9 mouse cellular contexts compared by ENCODE assay signal in genomic region chr9:122729500-122729899, GRCm38 (mm10). TPM values are rescaled to one million over a fixed set of nuclear protein-coding genes. Genes with fewer than 3 reads are reported as not detected.
DNase-seq lines count a peak whose midpoint lies in the region; ATAC-seq lines count a peak whose summit lies in the region.
"Had no signal": no experiment of that assay in that cellular context is flagged by ENCODE, and none has a peak within 500 bp of the region (broad histone marks: within the 10 kb centered on the region; RNA-seq: fewer than 3 reads in every experiment).

No protein-coding gene starts in this region.

- no peaks in the 10 kb centered on the region for H3K4me1 ChIP-seq in forebrain, embryonic 12.5 days
- H3K4me1 ChIP-seq in neural tube, embryonic 11.5 days (ENCODE audit: control insufficient read depth, insufficient read depth, low read length), result no peaks in the 10 kb centered on the region

- intact Hi-C loops in left cerebral cortex, postnatal 14 days (cut with DNase I), result loop anchor here (5.0 kb wide), 2 partner anchors 307 to 482 kb away; no protein-coding TSS in a partner anchor

- ATAC-seq in forebrain, embryonic 12.5 days (ENCODE audit: low FRiP score), result peak; percentile 44; the same call in 1 of the 2 replicates
- no peak for ATAC-seq in neural tube, embryonic 11.5 days (ENCODE audit: insufficient read depth, low FRiP score, low TSS enrichment)

- no peak overlapping the region for H3K9ac ChIP-seq in forebrain, embryonic 12.5 days
- no peak overlapping the region for H3K9ac ChIP-seq in neural tube, embryonic 11.5 days (ENCODE audit: low read length)

- H3K36me3 ChIP-seq in forebrain, embryonic 12.5 days (replicated peaks), result no peaks in the 10 kb centered on the region
- H3K36me3 ChIP-seq in neural tube, embryonic 11.5 days (ENCODE audit: control insufficient read depth, insufficient read depth, low read length), result no peaks in the 10 kb centered on the region

- no peak overlapping the region for H3K27ac ChIP-seq in forebrain, embryonic 12.5 days
- H3K27ac ChIP-seq in neural tube, embryonic 11.5 days (ENCODE audit: low read depth, low read length), result no peak overlapping the region

- peak; percentile 21 for DNase-seq in urinary bladder, postnatal 25 days (ENCODE audit: low spot score)
- DNase-seq in urinary bladder, adult 18-20 months (ENCODE audit: low spot score in 2 of 2), result no peak
- DNase-seq in brain, embryonic 18.5 days (ENCODE audit: low read depth, low spot score), result peak; percentile 50
- peak; percentile 61 for DNase-seq in induced T-regulatory cell, adult 2 months (ENCODE audit: low read depth)
- DNase-seq in left cerebral cortex, postnatal 14 days (ENCODE audit: low spot score in 2 of 2), result peak; percentile 77 to 84
- peak; percentile 51 for DNase-seq in neural tube, embryonic 11.5 days (ENCODE audit: low spot score)
- DNase-seq in spleen, adult 18-20 months, result no peak

- H3K9me3 ChIP-seq in forebrain, embryonic 12.5 days, result no peaks in the 10 kb centered on the region
- H3K9me3 ChIP-seq in neural tube, embryonic 11.5 days (ENCODE audit: control insufficient read depth, low read length), result no peaks in the 10 kb centered on the region

- no peak overlapping the region for H3K4me2 ChIP-seq in forebrain, embryonic 12.5 days
- no peak overlapping the region for H3K4me2 ChIP-seq in neural tube, embryonic 11.5 days (ENCODE audit: low read depth)

- 20% methylated on average over 10 of the region's 10 CpGs for WGBS in forebrain, embryonic 12.5 days
- WGBS in neural tube, embryonic 11.5 days, result 18% methylated on average over 10 of the region's 10 CpGs

- H3K4me3 ChIP-seq in forebrain, embryonic 12.5 days (replicated peaks), result no peak overlapping the region
- no peak overlapping the region for H3K4me3 ChIP-seq in neural tube, embryonic 11.5 days (ENCODE audit: low read depth, low read length)

- peaks cover 33% of the 10 kb centered on the region for H3K27me3 ChIP-seq in forebrain, embryonic 12.5 days
- H3K27me3 ChIP-seq in neural tube, embryonic 11.5 days (ENCODE audit: control insufficient read depth, insufficient read depth, low read length), result 0 out of 2 replicates have a peak, but pooled peaks cover 5% of the 10 kb centered on the region

RNA-seq across cellular contexts. Expression of gene Topaz1, which starts 17.6 kb away (rescaled TPM):
- not detected in 2 replicates for polyA plus RNA-seq in forebrain, embryonic 12.5 days (2016; fragmentation: Nextera tagmentation; extraction: Ambion mirVana)
- not detected for total RNA-seq in left cerebral cortex, postnatal 14 days (2021)
- not detected in 2 replicates for polyA plus RNA-seq in neural tube, embryonic 11.5 days (2014; fragmentation: Nextera tagmentation; extraction: Ambion mirVana)
- total RNA-seq: gastrocnemius, postnatal 4 days had no signal

Comparison
In these comparisons a context has a peak if more than half of its experiments do, and no peak if none do; other contexts are left out.
1. DNase-seq: peak in urinary bladder, postnatal 25 days (single experiment), brain, embryonic 18.5 days (single experiment), induced T-regulatory cell, adult 2 months (single experiment), left cerebral cortex, postnatal 14 days (2 of 2) and neural tube, embryonic 11.5 days (single experiment); none in urinary bladder, adult 18-20 months (0 of 2) and spleen, adult 18-20 months (0 of 2).